Mouse (Mus musculus): ENCODE results near the gene Slc35a3. TPM values are rescaled to one million over a fixed set of nuclear protein-coding genes. Genes with fewer than 3 reads are reported as not detected.

Slc35a3 gene
- 10 to 100 TPM; 19.7 to 25.4 TPM for polyA plus RNA-seq (2017; shearing (Covaris generic))

DNA sequence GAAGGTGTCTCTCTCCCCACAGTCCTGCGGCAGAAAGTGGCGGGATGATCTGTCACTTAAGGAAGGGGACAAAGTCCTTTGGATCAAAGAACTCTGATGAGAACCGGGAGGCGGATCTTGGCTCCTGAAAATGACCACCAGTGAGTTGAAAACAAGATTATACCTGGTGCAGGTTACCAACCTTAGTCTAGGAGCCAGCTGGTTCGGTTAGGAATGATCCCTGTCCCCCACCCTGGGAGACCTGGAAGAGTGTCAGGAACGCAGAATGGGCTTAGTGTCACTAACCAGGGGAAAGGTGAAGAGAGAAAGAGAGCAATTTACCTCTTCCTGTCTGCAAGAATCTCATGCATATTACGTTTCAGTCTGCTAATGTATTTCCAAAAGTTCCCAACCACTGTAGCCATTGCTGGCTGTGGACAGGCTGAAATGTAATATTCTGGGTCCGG, at the start of gene Slc35a3:
Gene Slc35a3, minus strand, starts transcription at position 396 of the 446 bp plus-strand sequence.

DNA sequence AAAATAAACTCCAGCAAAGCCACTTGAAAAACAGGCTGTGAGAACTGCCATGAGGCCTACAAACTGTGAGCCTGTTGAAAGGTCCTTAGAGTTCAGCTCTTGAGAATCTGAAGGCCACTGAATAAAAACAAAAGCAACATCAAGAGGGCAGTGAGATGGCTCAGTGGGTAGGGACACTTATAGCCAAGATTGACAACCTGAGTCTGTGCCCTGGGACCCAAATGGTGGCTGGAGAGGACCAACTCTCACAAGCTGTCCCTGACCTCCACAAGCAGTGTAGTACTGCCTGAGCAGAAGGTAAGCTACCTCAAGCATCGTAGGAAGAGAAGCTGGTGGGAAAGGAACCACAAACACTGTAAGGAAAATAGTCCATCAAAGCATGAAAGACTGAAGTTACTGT, 31.5 kb downstream of the Slc35a3 start, which contains the start of gene Gm43191:
Gene Gm43191, minus strand, starts transcription at position 101 of the 400 bp plus-strand sequence.

DNA sequence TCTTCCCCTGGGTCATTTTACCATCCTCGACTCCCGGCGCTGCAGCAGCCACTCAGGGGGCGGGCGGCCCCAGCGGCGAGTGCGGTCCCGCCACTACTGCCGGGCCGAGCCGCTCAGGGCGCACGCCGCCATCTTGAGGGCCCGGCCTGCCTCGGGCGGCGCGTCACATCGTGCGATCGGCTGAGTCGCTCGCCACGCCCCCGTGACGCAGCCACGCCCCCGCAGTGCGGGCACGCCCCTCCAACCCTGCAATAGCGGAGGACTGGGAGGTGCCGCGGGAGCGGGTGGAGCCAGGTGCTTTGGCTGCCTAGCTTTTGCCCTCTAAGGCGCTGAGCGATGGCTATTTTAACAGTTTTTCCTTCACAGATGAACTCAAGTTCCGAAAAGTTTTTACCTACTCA, 50.2 kb downstream of the Slc35a3 start, which contains the start of gene Mfsd14a:
Gene Mfsd14a, minus strand, starts transcription at position 215 of the 401 bp plus-strand sequence.

Other genes starting within 250 kb of the Slc35a3 start
- gene Rtca, start 204.6 kb downstream of the Slc35a3 start, polyA plus RNA-seq (2017; shearing (Covaris generic)) = 10 to 100 TPM; 45.7 to 47.3 TPM
- gene Dbt, start 199.8 kb downstream of the Slc35a3 start, polyA plus RNA-seq (2017; shearing (Covaris generic)) = 10 to 100 TPM; 12.5 to 16.0 TPM
- under 1 TPM; 0.12 to 0.75 TPM for gene Lrrc39, start 149.9 kb downstream of the Slc35a3 start, polyA plus RNA-seq (2017; shearing (Covaris generic))
- 10 to 100 TPM in 1 of 2 experiments, 1 to 10 TPM in 1; 6.1 to 11.6 TPM for gene Sass6, start 117.8 kb downstream of the Slc35a3 start, polyA plus RNA-seq (2017; shearing (Covaris generic))
- gene Trmt13, start 98.2 kb downstream of the Slc35a3 start, polyA plus RNA-seq (2017; shearing (Covaris generic)) = 10 to 100 TPM; 33.3 to 34.6 TPM
- gene Mfsd14a, start 50.2 kb downstream of the Slc35a3 start, polyA plus RNA-seq (2017; shearing (Covaris generic)) = 100 to 1,000 TPM; 108 to 126 TPM
- 1 to 10 TPM in 1 of 2 experiments, not detected in 1; 1.3 TPM for gene Gm43191, start 31.6 kb downstream of the Slc35a3 start, polyA plus RNA-seq (2017; shearing (Covaris generic))
- 10 to 100 TPM in 1 of 2 experiments, 1 to 10 TPM in 1; 5.8 to 12.9 TPM for gene Agl, start 95.3 kb upstream of the Slc35a3 start, polyA plus RNA-seq (2017; shearing (Covaris generic))
- gene Frrs1, start 146.6 kb upstream of the Slc35a3 start, polyA plus RNA-seq (2017; shearing (Covaris generic)) = 10 to 100 TPM; 19.8 to 20.0 TPM